In genomic region chr17:49837417-49837816, GRCm38 (mm10) we compare ENCODE assay signal across 20 mouse cellular contexts.
A peak's percentile ranks its signal among the peaks of the same experiment; 100 is the strongest.
DNase-seq lines count a peak whose midpoint lies in the region; ATAC-seq and TF ChIP-seq lines count a peak whose summit lies in the region.
"Had no signal": no experiment of that assay in that cellular context is flagged by ENCODE, and none has a peak within 500 bp of the region (broad histone marks: within the 10 kb centered on the region; RNA-seq: fewer than 3 reads in every experiment).

No protein-coding gene starts in this region.

- no peaks in the 10 kb centered on the region for H3K27me3 ChIP-seq in heart, embryonic 12.5 days (replicated peaks)
- H3K27me3 ChIP-seq in heart, embryonic 16.5 days (ENCODE audit: control insufficient read depth, insufficient read depth, low read length) = no peaks in the 10 kb centered on the region
- H3K27me3 ChIP-seq in heart, adult 2 months (ENCODE audit: control insufficient read depth, insufficient read depth, low read length) = 0 out of 2 replicates have a peak, but pooled peaks cover 2% of the 10 kb centered on the region
- H3K27me3 ChIP-seq: embryonic facial prominence, embryonic 15.5 days; forebrain, embryonic 15.5 days; hindbrain, embryonic 15.5 days; kidney, embryonic 15.5 days had no signal

- 25% methylated on average over 5 of the region's 5 CpGs for WGBS in heart, embryonic 12.5 days
- 14% methylated on average over 5 of the region's 5 CpGs for WGBS in heart, embryonic 16.5 days
- WGBS in heart, adult 2 months = 25% methylated on average over 5 of the region's 5 CpGs

- H3K27ac ChIP-seq in heart, embryonic 12.5 days (ENCODE audit: poor library complexity, severe bottlenecking) = peak overlapping the region; percentile 39; the same call in 1 of the 2 replicates
- no peak overlapping the region; the same call in 1 of the 2 replicates for H3K27ac ChIP-seq in heart, embryonic 16.5 days (ENCODE audit: low read length)
- no peak overlapping the region for H3K27ac ChIP-seq in heart, adult 2 months
- H3K27ac ChIP-seq: embryonic facial prominence, embryonic 15.5 days; forebrain, embryonic 15.5 days; hindbrain, embryonic 15.5 days; kidney, embryonic 15.5 days had no signal

- H3K4me1 ChIP-seq in heart, embryonic 12.5 days (replicated peaks) = peaks cover 11% of the 10 kb centered on the region
- H3K4me1 ChIP-seq in heart, embryonic 16.5 days (ENCODE audit: control insufficient read depth, insufficient read depth, low read length) = peaks cover 7% of the 10 kb centered on the region
- H3K4me1 ChIP-seq in heart, adult 2 months (ENCODE audit: control insufficient read depth, insufficient read depth, low read length) = no peaks in the 10 kb centered on the region
- H3K4me1 ChIP-seq: embryonic facial prominence, embryonic 15.5 days; forebrain, embryonic 15.5 days; hindbrain, embryonic 15.5 days; kidney, embryonic 15.5 days had no signal

- no peak overlapping the region for H3K4me2 ChIP-seq in heart, embryonic 12.5 days
- H3K4me2 ChIP-seq in heart, embryonic 16.5 days (ENCODE audit: low read depth, low read length) = no peak overlapping the region
- H3K4me2 ChIP-seq: embryonic facial prominence, embryonic 15.5 days; forebrain, embryonic 15.5 days; hindbrain, embryonic 15.5 days; kidney, embryonic 15.5 days had no signal

- TF ChIP-seq EP300 in heart, adult 2 months (IDR thresholded peaks at IDR 0.05; ENCODE audit: insufficient read depth, low read depth, low read length) = no peak

- no peak for ATAC-seq in heart, embryonic 12.5 days (ENCODE audit: insufficient number of reproducible peaks, low FRiP score)
- peak; percentile 60; the same call in 1 of the 2 replicates for ATAC-seq in heart, embryonic 16.5 days (replicated peaks; ENCODE audit: extremely low read depth, insufficient read depth, low FRiP score)
- ATAC-seq: forebrain, embryonic 15.5 days; intestine, embryonic 16.5 days had no signal

- no peaks in the 10 kb centered on the region for H3K36me3 ChIP-seq in heart, embryonic 12.5 days
- H3K36me3 ChIP-seq in heart, embryonic 16.5 days (ENCODE audit: control insufficient read depth, insufficient read depth) = no peaks in the 10 kb centered on the region
- no peaks in the 10 kb centered on the region for H3K36me3 ChIP-seq in heart, adult 2 months (ENCODE audit: control insufficient read depth, insufficient read depth, low read length)
- H3K36me3 ChIP-seq: embryonic facial prominence, embryonic 15.5 days; forebrain, embryonic 15.5 days; hindbrain, embryonic 15.5 days; kidney, embryonic 15.5 days had no signal

- intact Hi-C loops in heart, postnatal 36 days (cut with DNase I) = no loop called here
- intact Hi-C loops in heart, adult 2 months (cut with DNase I) = no loop called here
- intact Hi-C loops in heart, postnatal 10 days (cut with DNase I) = no loop called here

- H3K9ac ChIP-seq in heart, embryonic 12.5 days = no peak overlapping the region
- no peak overlapping the region for H3K9ac ChIP-seq in heart, embryonic 16.5 days (ENCODE audit: low read length)
- H3K9ac ChIP-seq in heart, adult 2 months (ENCODE audit: low read depth, low read length) = no peak overlapping the region
- H3K9ac ChIP-seq: embryonic facial prominence, embryonic 15.5 days; forebrain, embryonic 15.5 days; hindbrain, embryonic 15.5 days; kidney, embryonic 15.5 days had no signal

- no peak for DNase-seq in heart, postnatal 36 days
- DNase-seq in heart, adult 2 months = no peak
- DNase-seq in heart, postnatal 10 days = peak; percentile 10 to 18
- peak; percentile 12 for DNase-seq in heart, postnatal 4 days
- no peak for DNase-seq in cerebellum, postnatal 4 days (ENCODE audit: low spot score in 2 of 2)
- DNase-seq: adrenal gland, adult 8-10 months; adrenal gland, postnatal 36 days; cerebellum, adult 2 months; cerebellum, postnatal 10 days; embryo, embryonic 11 days; gastrocnemius, postnatal 14 days; kidney, adult 2 months had no signal

- TF ChIP-seq POLR2A in heart, adult 2 months (IDR thresholded peaks at IDR 0.05; ENCODE audit: insufficient read depth, low read depth, low read length) = no peak

- H3K9me3 ChIP-seq in heart, embryonic 12.5 days (replicated peaks) = no peaks in the 10 kb centered on the region
- H3K9me3 ChIP-seq in heart, embryonic 16.5 days (replicated peaks; ENCODE audit: control insufficient read depth, low read length) = no peaks in the 10 kb centered on the region
- H3K9me3 ChIP-seq: embryonic facial prominence, embryonic 15.5 days; forebrain, embryonic 15.5 days; hindbrain, embryonic 15.5 days; kidney, embryonic 15.5 days had no signal

- H3K4me3 ChIP-seq in heart, embryonic 12.5 days = no peak overlapping the region
- no peak overlapping the region for H3K4me3 ChIP-seq in heart, embryonic 16.5 days (ENCODE audit: low read length)
- no peak overlapping the region for H3K4me3 ChIP-seq in heart, adult 2 months
- H3K4me3 ChIP-seq: embryonic facial prominence, embryonic 15.5 days; erythroblast, embryonic 14.5 days; forebrain, embryonic 15.5 days; hindbrain, embryonic 15.5 days; kidney, embryonic 15.5 days had no signal

- no peaks in the 10 kb centered on the region for H3K79me2 ChIP-seq in heart, adult 2 months (replicated peaks; ENCODE audit: control insufficient read depth, insufficient read depth, low read length)

- no peak for TF ChIP-seq CTCF in heart, adult 2 months (IDR thresholded peaks at IDR 0.05)

Comparison
In these comparisons a context has a peak if more than half of its experiments do, and no peak if none do; other contexts are left out.
1. DNase-seq: peak in heart, postnatal 10 days (2 of 2) and heart, postnatal 4 days (single experiment); none in heart, postnatal 36 days (0 of 2), heart, adult 2 months (0 of 2) and cerebellum, postnatal 4 days (0 of 2).